Mouse (Mus musculus) gastrocnemius, adult 2 months (tissue): Measurements from ENCODE around the gene Rnf167. TPM values are rescaled to one million over a fixed set of nuclear protein-coding genes. Genes with fewer than 3 reads are reported as not detected.

Experiments used
- DNase-seq: peaks from one replicate; pipeline ENCODE4 v3.0.0; 2022
- H3K27ac ChIP-seq: fragments of 200-600 bp; 2 replicates; pipeline ENCODE4 v1.8.1; 2022; ENCODE audit warnings: mild to moderate bottlenecking
- H3K4me3 ChIP-seq: fragments of 200-600 bp; 2 replicates; pipeline ENCODE4 v1.8.1; 2022; ENCODE audit warnings: mild to moderate bottlenecking, moderate library complexity
- CTCF ChIP-seq: fragments of 200-600 bp; IDR thresholded peaks from 2 replicates; pipeline ENCODE4 v1.8.1; 2022; ENCODE audit warnings: antibody characterized with exemption, mild to moderate bottlenecking, moderate library complexity
- intact Hi-C: fragments of 180-260 bp; cut with DNase I; formaldehyde crosslinking; loops from one replicate; pipeline ENCODE4 v1.15.1; 2025
- total RNA-seq, 2 experiments: library from RNA; stranded (reverse); gene quantifications; 2 replicates each; pipeline ENCODE4 v1.2.3; 2021

The Rnf167 gene
- total RNA-seq, 2 experiments from 2014 or later: 35.0 to 38.4 TPM

DNA sequence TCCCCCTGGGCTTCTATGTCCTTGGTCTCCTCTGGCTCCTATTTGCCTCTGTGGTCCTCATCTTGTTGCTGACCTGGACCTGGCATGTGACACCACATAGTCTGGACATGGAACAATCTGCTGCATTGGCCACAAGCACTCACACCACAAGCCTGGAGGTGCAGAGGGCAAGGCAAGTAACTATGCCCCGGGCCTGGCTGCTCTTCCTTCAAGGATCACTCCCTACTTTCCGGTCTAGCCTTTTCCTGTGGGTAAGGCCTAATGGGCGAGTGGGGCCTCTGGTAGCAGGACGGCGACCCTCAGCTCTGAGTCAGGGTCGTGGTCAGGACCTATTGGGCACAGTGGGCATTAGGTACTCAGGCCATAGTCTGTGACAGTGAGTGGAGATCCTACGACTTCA is 5.8 kb upstream of the Rnf167 start:
- no peak for TF ChIP-seq CTCF
- Histone ChIP-seq H3K27ac (no peak overlapping the region), H3K4me3 (no peak overlapping the region)
- DNase-seq: no peak
- intact Hi-C loops: loop anchor here (10.0 kb wide), 1 partner anchor 646 kb away; the partner anchor contains the start of genes Gabarap and Phf23

DNA sequence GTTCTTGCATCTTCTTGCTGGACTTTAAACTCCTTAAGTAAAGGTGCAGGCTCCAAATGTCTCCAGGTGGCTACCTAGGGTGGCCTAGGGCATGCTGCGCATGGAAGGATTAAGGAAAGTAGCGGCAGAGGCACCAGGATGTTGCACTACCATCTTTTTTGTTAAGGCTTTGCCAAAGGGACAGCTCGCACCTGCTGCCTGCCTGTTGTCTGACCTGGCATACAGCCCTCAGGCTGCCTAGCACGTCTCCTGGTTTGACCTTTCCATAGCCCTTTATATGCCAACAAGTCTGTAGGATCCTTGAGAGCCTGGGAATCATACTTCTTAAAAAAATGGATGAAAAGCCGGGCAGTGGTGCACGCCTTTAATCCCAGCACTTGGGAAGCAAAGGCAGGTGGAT is 4.0 kb upstream of the Rnf167 start:
- TF ChIP-seq CTCF: no peak
- Histone ChIP-seq H3K27ac (peak overlapping the region; percentile 66), H3K4me3 (no peak overlapping the region)
- peak; percentile 75 for DNase-seq
- intact Hi-C loops: loop anchor here (10.0 kb wide), 1 partner anchor 648 kb away; the partner anchor contains the start of genes Gabarap and Phf23

DNA sequence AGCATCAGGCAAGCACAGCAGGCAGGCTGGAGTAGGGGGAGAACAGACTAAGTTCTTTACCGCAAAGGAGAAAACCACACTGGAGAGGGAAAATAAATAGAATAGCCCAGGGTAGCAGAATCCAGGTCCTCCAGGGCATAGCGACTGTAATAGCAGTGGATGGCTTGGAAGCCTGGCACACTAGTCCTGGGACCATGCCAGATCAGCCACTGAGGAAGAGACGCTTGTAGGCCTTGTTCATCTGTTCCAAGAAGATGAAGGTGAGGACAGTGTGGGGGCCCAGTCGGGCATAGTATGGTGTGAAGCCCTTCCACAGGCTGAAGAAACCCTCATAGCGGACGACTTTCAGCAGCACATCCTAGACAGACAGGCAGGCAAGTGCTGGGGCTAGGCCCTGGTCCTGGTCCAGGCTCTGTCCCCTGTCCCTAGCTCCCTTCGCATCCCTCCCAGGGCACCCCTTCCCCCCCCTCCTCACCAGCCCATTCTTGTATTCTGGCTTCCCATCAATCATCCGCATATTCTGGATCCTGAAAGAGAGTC is 2.4 kb upstream of the Rnf167 start:
- no peak for TF ChIP-seq CTCF
- intact Hi-C loops: loop anchor here (10.0 kb wide), 1 partner anchor 650 kb away; the partner anchor contains the start of genes Gabarap and Phf23
- no peak for DNase-seq
- Histone ChIP-seq H3K27ac (peak overlapping the region; percentile 66), H3K4me3 (no peak overlapping the region; the same call in 1 of the 2 replicates)

DNA sequence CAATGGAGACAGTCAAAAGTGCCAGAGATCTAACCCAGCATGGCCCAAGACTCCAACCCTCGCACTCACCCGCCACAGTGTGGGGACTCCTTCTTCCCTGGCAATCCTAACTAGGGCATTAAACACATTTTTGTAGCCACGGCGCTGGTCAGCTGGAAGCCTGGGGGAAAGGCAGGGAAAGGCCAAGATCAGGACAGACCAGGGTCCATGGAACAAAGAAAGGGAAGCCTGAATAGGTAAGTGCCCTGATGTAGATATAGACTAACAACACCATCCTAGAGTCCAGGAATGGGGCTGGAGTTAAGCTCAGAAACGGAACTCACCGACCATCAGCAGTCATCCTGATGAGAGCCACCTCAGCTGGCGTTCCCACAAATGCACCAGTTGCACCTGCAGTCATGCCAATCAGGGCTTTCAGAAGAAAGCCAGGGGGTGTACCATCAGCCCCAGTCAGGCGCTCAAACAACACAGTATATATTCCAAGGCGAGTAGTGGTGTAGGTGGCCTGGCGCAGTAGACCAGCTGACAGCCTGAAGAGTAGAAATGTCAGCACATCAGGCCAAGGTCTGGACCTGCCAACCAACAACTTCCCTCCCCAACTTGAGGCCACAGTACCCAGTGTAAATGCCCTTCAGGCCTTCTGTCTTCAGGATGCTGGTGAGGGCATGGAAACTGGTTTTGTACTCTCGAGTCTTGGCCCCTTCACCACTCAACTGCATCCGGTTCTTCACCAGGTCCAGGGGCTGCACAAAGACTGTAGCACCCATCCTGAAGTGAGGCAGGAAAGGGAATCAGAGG is 1.4 kb upstream of the Rnf167 start:
- TF ChIP-seq CTCF: no peak
- DNase-seq: no peak
- intact Hi-C loops: loop anchor here (10.0 kb wide), 1 partner anchor 651 kb away; the partner anchor contains the start of genes Gabarap and Phf23
- Histone ChIP-seq H3K27ac (peak overlapping the region; percentile 97), H3K4me3 (peak overlapping the region; percentile 91)

DNA sequence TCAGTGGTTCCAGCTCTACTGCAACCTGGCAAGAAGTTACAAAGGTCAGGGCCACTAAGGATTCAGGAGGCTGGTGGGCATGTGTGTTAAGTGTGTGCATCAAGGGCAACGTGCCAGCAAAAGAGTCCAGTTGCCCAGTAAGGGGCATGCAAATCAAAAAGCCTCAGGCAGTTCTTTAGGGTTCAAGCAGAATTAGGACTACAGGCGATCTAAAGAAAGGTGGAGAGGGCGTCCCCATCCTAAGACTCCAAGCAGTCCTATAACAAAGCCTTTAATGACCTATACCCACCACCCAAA is 828 bp upstream of the Rnf167 start:
- TF ChIP-seq CTCF: no peak
- peak overlapping the region; percentile 91 for H3K4me3 ChIP-seq
- intact Hi-C loops: loop anchor here (10.0 kb wide), 1 partner anchor 651 kb away; the partner anchor contains the start of genes Gabarap and Phf23
- H3K27ac ChIP-seq: peak overlapping the region; percentile 97
- DNase-seq: no peak

DNA sequence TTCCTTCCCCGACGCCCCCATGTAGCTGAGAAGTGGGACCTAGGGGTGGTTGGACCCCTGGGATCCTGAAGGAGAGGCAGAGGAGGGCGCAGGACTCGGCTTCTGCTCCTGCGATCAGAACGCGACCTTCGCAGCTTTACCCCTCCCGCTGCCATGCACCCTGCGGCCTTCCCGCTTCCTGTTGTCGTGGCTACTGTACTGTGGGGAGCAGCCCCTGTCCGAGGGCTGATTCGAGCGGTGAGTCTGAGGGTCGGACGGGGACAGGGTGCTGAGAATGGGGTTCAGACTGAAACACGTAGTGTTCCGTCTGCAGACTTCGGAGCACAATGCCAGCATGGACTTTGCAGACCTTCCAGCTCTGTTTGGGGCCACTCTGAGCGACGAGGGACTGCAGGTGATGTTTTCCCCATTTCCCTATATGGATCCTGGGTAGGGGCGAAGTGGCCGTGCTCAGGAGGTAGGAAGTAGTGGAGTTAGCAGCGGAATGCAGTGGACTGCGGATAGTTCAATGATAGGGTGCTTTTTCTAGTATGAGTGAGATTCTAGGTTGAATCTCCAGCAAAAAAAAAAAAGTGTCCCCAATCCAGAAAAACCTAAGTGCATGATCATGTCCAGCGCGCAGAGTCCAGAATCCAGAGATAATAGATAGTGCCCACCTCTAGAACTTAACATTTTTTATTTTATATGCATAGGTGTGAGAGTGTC is 833 bp downstream of the Rnf167 start:
- DNase-seq: peak; percentile 60

DNA sequence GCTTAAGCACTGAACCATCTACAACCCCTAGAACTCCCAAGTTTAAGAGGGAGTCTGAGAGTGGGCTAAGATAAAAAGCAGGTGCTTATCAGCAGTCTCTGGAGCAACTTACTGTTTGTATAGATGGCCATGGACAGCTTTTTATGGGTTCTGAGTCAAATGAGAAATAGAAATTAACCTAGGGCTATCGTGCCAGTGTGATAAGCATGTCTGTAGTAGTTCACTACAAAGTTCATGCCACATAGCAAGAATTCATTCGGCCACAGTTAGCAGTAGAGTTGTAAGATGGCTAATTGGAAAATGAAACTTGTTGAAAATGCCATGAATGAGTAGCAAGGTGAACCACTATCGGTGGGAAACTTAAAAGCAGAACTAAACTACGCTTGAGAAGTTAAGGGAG is 1.5 kb downstream of the Rnf167 start:
- no peak for TF ChIP-seq CTCF
- intact Hi-C loops: loop anchor here (2.0 to 10.0 kb wide), 2 partner anchors 50 to 654 kb away; partner anchors contain the start of genes Gabarap and Phf23
- Histone ChIP-seq H3K4me3 (peak overlapping the region; percentile 91), H3K27ac (peak overlapping the region; percentile 94)
- no peak for DNase-seq

More for the DNA sequence above, 833 bp downstream of the Rnf167 start:
- Histone ChIP-seq H3K27ac (peak overlapping the region; percentile 94), H3K4me3 (peak overlapping the region; percentile 91)
- no peak for TF ChIP-seq CTCF
- intact Hi-C loops: loop anchor here (2.0 to 10.0 kb wide), 2 partner anchors 51 to 653 kb away; partner anchors contain the start of genes Gabarap and Phf23

DNA sequence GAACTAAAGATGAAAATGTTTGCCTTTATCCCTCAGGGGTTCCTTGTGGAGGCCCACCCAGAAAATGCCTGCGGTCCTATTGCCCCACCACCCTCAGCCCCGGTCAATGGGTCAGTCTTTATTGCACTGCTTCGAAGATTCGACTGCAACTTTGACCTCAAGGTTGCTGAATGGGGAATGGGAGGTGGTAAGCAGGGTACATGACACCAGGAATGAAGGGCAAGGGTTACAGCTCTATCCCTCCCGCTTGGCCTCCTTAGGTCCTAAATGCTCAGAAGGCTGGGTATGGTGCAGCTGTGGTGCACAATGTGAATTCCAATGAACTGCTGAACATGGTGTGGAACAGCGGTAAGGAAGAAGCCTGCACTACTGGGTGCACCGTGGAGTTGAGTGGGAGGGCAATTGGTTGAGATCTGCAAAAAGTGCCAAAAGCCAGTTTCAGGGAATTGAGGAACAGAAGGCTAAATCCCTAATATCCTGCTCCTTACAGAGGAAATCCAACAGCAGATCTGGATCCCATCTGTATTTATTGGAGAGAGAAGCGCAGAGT is 2.2 kb downstream of the Rnf167 start:
- DNase-seq: no peak
- peak overlapping the region; percentile 92; the same call in 1 of the 2 replicates for H3K27ac ChIP-seq
- intact Hi-C loops: loop anchor here (2.0 to 10.0 kb wide), 2 partner anchors 50 to 654 kb away; partner anchors contain the start of genes Gabarap and Phf23
- TF ChIP-seq CTCF: no peak
- H3K4me3 ChIP-seq: peak overlapping the region; percentile 91

DNA sequence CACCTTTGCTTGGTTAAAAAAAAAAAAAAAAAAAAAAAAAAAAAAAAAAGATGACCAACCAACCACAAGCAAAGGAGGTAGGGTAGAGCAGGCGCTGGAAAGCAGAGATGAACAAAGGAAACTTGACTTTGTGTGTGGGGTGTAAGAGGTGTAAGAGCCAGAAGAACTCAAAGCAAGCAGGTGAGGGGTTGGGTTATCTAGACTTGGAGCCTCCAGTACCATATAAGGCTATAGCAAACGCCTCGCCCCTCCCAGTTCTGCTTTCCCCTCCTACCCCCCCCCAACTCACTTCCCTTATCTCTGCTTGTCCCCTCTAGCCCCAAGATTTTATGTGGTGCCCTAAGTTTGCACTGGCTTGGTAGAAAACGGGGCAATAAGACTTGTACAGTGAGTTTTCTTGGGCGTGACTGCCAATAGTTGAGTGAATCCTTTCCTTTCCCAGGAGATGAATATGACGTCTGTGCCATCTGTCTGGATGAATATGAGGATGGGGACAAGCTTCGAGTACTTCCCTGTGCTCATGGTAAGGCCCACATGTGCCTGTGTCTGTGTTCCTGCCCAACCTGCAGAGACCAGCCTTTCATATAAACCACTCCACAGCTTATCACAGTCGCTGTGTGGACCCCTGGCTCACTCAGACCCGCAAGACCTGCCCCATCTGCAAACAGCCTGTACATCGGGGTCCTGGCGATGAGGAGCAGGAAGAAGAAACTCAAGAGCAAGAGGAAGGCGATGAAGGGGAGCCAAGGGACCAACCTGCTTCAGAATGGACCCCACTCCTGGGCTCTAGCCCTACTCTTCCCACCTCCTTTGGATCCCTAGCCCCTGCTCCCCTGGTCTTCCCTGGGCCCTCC is 3.5 kb downstream of the Rnf167 start:
- Histone ChIP-seq H3K4me3 (peak overlapping the region; percentile 38), H3K27ac (peak overlapping the region; percentile 92)
- TF ChIP-seq CTCF: no peak
- intact Hi-C loops: no loop called here
- DNase-seq: no peak

DNA sequence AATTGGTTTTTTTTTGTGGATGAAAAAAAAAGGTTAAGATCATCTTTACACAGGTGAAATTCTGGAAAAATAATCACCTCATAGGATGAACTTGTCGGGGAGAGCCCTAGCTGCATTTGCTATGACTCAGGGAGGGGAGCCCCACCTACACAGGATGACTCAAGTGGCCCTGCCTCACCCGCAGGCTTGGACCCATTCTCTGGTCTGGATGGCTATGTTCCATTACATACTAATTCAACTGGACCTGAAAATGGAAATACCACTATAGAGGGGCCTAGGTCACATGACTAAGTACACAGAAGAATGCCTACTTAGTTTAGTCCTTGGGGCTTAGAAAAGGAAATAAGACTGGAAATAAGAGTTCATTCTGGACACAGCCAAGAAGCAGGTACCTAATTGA is 4.4 kb downstream of the Rnf167 start:
- intact Hi-C loops: no loop called here

DNA sequence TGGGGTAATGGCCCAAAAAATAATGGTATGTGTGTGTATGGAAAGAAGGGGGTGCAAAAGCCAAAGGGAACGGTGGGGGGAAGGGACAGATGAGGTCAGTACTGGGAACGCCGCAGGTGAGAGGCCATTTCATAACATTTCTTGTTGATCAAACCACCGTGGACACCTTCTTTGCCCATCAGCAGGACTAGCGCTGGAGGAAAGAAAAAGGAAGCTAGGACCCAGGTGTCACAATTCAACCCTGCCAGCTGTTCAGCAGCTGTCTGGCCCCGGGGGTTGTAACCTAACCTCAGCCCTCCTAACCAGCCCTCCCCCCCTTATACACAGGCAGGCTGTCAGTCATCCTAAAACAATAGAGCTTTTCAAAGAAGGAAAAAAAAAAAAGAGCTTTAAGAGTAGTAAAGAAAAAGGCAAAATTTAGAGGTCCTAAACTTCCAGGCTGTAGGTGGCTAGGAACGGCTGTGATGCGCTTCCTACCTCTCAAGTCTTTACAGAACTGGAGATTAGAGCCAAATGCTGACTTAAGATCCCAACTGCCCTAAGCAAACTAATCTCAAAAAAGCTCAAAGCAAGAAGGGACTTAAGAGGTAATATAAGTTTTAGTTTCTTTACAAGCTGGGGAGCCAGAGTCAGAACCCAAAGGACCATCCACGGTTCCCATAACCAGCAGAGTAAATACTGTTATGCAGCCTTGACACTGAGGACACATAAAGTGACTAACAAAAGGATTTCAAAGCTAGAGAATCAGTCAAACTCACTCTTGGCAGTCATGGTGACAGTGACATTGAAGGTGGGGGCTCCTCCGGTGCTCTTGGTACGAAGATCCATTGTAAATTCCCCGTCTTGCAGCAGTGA is 5.2 kb downstream of the Rnf167 start:
- DNase-seq: no peak
- peak overlapping the region; percentile 92 for H3K27ac ChIP-seq
- H3K4me3 ChIP-seq: peak overlapping the region; percentile 94
- no peak for TF ChIP-seq CTCF
- intact Hi-C loops: no loop called here

More for the DNA sequence above, 4.4 kb downstream of the Rnf167 start:
- TF ChIP-seq CTCF: no peak
- H3K27ac ChIP-seq: peak overlapping the region; percentile 92
- H3K4me3 ChIP-seq: peak overlapping the region; percentile 94
- DNase-seq: no peak
